Mouse (Mus musculus) heart, adult 8-10 months (tissue): ENCODE results near the gene Atp1b4. TPM values are rescaled to one million over a fixed set of nuclear protein-coding genes. Genes with fewer than 3 reads are reported as not detected.

Source experiments
- DNase-seq: peaks from one replicate; pipeline ENCODE4 v3.0.0; 2022; ENCODE audit warnings: low spot score
- total RNA-seq, 4 experiments: library from RNA; stranded (reverse); gene quantifications; 2 replicates each; pipeline ENCODE4 v1.2.4; 2022

The Atp1b4 gene
- total RNA-seq = not detected

DNA sequence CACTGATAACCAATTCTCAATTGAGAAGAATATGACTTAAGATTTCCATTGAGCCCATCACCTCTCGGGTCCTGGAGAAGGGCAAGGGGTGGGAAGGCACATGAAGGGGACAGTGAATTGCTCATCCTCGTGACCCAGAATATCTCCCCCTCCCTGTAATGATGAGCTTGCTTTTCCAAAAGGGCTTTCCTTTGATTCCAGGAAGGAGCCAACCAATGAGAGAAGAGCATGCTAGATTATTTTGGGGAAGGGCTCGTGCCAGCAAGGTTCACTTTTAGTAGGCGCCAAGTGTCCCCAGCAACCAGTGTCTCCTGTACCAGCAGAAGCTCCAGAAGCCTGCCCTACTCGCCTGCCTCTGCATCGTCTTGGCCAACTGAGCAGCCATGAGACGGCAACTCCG, at the start of gene Atp1b4:
Gene Atp1b4 (plus strand): TSS at position 301 of the 400 bp plus-strand sequence.
- no peak for DNase-seq

DNA sequence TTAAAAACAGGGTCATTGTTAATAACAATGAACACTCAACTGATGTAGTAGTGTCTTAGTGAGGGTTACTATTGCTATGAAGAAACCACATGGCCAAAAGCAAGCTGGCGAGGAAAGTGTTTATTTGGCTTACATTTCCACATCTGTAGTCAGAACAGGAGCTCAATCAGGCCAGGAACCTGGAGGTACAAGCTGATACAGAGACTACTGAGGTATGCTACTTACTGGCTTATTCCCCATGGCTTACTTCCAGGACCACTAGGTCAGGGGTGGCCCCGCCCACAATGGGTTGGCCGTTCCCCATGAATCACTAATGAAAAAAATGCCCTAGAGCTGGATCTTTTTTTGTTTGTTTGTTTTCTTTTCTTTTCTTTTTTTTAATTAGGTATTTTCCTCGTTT, 7.4 kb upstream of the Atp1b4 start:
- DNase-seq = no peak

DNA sequence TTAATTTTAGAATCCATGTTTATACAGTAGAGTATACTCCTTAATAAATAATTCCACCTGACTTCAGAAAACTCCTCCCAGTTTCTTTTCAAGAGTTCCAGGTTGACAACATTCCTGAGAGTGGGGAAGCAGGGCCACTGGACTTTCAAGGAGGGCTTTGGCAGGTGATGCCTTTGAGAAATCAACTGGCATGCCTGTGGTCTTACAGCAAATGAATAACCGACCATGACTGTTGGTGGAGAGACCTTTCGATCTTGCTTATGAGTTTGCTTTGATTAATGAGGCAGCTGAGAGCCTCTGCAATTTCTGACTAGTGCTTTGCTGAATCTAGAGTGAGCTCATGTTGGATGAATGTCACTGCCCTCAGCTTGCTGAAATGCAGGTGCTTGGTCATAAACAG, 4.9 kb upstream of the Atp1b4 start:
- DNase-seq = no peak

DNA sequence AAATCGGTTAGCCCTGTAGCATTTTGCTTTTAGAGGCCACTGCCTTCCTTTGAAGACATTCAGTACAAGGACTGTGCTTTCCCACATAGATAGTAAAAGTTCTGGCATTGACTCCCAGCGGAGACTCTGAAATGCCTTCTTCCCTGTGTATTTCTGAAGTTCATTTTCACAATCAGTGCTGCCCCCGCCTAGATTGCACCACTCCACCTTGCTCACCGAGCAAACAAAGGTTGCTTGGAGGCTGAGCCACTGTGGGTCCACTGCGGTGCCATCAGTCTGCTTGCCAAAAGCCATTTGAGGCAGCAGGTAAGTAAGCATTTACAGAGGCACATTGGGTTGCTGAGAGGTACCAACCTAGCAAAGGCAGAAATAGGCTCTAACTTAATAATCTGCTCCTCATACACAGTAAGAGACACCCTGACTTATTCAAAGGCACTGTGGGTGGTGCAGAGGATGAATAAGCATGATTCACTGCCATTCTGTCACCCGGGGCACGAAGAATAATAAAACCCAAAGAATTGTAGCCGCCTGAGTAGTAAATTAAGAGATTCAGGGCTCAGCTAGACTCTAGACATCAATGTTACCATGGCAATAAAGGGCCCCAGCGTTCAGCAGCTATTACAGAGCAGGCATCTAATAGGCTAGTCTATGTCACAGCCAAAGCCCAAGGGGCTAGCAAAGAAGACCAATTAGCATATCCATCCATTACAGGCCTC, 2.9 kb upstream of the Atp1b4 start:
- DNase-seq = no peak

DNA sequence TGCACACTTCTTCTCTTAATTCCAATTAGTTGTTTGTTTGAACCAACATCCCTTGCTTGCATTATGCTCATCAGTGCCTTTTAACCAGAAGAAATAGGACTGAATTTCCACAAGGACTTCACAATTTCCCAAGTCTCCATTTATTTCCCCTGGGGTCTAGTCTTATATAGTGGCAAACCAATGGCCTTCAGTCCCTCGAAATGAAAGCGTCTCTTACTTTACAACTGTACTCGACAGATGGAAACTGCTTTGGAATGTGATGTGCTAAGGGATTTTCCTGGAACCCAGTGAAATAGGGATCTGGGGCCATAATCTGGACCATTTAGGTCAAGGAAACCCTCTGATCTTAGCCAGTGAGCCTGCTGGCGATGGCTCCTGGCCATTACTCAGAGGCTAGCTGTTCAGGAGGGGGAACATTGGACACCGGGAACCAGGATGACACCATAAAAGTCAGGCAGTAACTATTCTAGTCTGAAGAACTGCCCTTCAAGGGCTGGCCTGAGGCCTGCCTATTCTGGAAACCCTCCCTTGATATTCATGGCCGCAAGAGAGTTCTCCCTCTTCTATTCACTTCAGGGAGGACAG, 2.3 kb upstream of the Atp1b4 start:
- DNase-seq = no peak

DNA sequence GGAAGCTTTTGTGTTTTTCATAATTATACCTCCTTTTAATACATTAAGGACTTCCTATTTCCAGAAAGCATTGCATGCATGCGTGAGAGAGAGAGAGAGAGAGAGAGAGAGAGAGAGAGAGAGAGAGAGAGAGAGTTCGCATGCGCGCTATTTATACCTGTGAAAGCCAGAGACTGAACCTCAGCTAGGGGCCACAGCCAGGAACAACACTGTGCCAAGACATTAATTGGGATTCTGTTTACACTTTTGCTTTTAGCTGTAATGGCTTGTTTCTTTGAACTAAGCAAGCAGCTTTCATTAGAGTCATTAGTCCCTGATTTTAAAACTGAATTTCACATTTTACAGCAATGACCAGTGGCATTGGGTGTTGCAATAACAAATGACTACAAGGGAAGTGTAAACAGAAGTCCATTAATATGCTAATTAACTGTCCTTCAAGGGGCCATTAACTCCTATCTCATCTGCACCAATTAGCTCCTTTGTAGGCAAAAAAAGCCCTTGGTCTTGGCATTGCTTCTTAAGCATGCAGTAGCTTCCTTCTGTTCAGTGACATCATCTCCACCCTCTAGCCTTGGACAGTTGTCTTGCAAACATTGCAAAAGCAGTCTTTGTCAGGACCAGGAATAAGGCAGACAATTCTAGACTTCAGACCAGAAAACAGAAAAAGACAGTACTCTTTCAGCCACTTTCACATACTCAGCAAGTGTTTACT, 14.9 kb downstream of the Atp1b4 start:
- DNase-seq = no peak

DNA sequence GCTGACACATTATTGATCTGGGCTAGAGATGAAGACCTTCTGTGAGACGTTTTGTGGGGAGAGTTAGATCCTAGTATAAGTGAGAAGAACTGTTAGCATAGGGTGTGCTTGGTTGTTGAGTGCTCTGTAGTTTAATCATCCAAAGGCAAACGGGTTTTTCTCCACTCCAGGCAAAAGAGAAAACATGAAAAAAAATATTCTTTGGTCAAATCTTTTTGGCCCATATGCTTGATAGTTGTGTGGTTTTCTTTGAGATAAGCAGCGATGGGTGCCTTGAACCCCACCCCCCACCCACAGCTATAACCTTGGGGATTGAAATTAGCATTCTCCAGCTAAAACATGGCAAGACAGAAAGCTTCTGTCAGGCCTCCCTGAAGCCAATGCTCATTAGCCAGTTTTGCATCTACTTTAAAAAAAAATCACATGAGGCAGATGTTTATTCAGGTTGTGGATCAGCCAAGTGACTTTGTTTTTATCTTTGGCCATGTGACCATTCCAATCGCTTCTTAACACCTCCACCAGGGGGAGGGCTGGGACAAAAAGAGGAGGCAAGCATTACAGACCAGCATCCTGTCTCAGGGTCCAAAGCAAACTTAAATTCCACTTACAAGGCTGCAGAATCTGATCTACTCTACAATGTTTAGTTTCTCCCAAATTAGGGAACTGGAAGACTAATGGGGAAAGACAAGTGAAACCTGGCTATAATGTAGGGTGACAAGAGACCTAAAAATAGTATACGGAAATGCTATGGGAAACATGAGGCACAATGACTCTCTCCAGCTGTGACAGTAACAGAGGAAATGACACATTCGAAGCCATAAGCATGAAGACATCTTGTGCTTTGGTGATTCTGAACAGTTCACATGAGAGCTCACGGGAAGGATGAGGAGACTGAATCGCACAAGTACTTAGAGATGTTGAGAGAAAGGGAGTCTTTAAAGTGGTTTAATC, 18.6 kb downstream of the Atp1b4 start:
- DNase-seq = peak; percentile 52

DNA sequence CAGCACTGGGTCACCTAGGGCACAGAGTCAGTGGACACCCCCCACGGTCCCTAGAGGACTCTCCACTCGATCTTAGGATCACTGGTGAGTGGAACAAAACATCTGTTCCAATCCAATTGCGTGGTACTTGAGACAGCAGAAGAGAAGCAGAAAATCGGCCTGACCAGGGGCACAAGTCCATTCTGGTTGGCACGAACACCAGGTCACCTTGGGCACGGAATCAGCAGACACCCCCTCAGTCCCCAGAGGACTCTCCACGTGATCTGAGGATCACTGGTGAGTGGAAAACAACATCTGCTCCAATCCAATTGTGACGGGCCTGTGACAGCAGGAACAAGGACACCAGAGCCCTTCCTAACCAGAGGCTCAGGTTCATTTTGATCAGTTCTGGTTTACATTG, 46.0 kb downstream of the Atp1b4 start:
- no peak for DNase-seq

DNA sequence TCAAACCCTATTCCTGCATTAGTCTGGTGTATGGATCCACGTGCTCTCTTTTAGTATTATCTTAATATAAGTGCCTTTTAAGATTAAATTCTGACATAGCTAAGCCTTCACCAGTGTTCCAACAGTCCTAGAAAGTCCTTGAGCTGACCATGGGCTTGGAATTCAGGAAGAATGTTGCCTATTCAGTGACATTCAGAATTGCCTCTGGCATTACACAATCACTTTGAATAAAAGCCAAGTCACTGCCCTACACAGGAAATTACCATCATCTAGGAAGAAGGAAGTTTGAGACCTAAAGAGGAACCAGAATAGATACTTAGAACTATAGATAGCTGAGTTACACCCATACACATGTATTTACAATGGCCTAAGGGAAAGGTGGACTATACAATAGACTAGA, 48.6 kb downstream of the Atp1b4 start:
- peak; percentile 16 for DNase-seq

DNA sequence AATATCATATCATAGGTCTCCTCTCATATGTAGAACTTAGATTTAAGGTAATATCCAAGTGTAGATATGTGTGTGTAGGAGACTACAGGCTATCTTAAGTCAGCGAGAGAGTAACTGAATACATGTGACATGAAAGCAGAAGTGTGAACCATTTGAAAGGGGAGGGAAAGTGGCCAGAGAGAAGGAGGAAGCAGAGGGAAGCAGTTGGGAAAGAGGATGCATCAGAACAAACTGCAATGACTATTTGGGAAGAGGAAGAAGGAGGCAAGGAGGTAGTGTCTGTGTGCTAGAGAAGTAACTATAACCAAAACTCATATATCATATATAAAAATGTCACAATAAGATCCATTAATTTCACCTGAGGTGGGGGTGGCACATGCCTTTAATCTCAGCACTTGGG, 57.2 kb downstream of the Atp1b4 start:
- DNase-seq = peak; percentile 1

Other genes with a start within 250 kb of the Atp1b4 start
- gene Rhox10, start 249.7 kb upstream of the Atp1b4 start, total RNA-seq = not detected
- not detected for gene Rhox11, start 231.0 kb upstream of the Atp1b4 start, total RNA-seq
- not detected for gene Rhox12, start 205.3 kb upstream of the Atp1b4 start, total RNA-seq
- gene Rhox13, start 195.0 kb upstream of the Atp1b4 start, total RNA-seq = not detected
- 10 to 100 TPM in 2 of 4 experiments, 1 to 10 TPM in 2; 8.6 to 10.7 (median 10.1) TPM for gene Zbtb33, start 126.4 kb upstream of the Atp1b4 start, total RNA-seq
- gene Tmem255a, start 63.7 kb upstream of the Atp1b4 start, total RNA-seq = 1 to 10 TPM in 1 of 4 experiments, under 1 TPM in 3; 0.63 to 1.5 (median 0.72) TPM
- 100 to 1,000 TPM; 135 to 137 (median 136) TPM for gene Lamp2, start 140.3 kb downstream of the Atp1b4 start, total RNA-seq